Mouse (Mus musculus): Measurements from ENCODE around the gene Gm17584. TPM values are rescaled to one million over a fixed set of nuclear protein-coding genes. Genes with fewer than 3 reads are reported as not detected.
"Not testable (repeated sequence)": the region's sequence is repeated elsewhere in the genome, so short reads cannot be mapped to it uniquely, and the experiment has no call there.

Gm17584 gene
- total RNA-seq (2021), result not detected
- long read RNA-seq, experiment 1, result 0 reads
- long read RNA-seq, experiment 2, result 0 reads

- DNase-seq (ENCODE audit: low spot score in 2 of 2), result not testable (repeated sequence)
Measured at GRCm38 (mm10) chrX:124500263-124500662, at the start of gene Gm17584. Gene Gm17584 (plus strand): TSS chrX:124500563.

Other genes starting within 250 kb of the Gm17584 start
- gene Gm17469, start 129.3 kb downstream of the Gm17584 start, total RNA-seq (2021), result not detected

All from layer of hippocampus, postnatal 14 days (tissue).